Mouse (Mus musculus) lung, adult 18-20 months (tissue): ENCODE results near the gene Gpr156.

Source experiments
- DNase-seq, 2 experiments: peaks; one replicate each; pipeline ENCODE4 v3.0.0; 2022; ENCODE audit warnings: mixed read lengths in 2 of 2

Gpr156 gene

GRCm38 (mm10) chr16:37916138-37916817, at the start of gene Gpr156:
Gene Gpr156 (plus strand): TSS chr16:37916496.
- peak; percentile 12 to 37 for DNase-seq

GRCm38 (mm10) chr16:37867791-37868505, 48.3 kb upstream of the Gpr156 start, which contains the start of gene Lrrc58:
Gene Lrrc58 (plus strand): TSS chr16:37868389.
- DNase-seq = peak; percentile 80 to 84

GRCm38 (mm10) chr16:37868506-37869469, 47.5 kb upstream of the Gpr156 start:
- peak; percentile 34 to 44 for DNase-seq

GRCm38 (mm10) chr16:37869470-37870231, 46.6 kb upstream of the Gpr156 start:
- DNase-seq = no peak

- DNase-seq = peak; percentile 45 to 70
These were observed 45.1 kb upstream of the Gpr156 start for GRCm38 (mm10) chr16:37871112-37871715.

- DNase-seq = peak in 1 of 2 experiments; percentile 41
These were observed 41.6 kb upstream of the Gpr156 start for GRCm38 (mm10) chr16:37874501-37875235.

- no peak for DNase-seq
These were observed 38.9 kb upstream of the Gpr156 start for GRCm38 (mm10) chr16:37877406-37877805.

GRCm38 (mm10) chr16:37878951-37879505, 37.3 kb upstream of the Gpr156 start:
- DNase-seq = no peak

- DNase-seq = no peak
These were observed 36.4 kb upstream of the Gpr156 start for GRCm38 (mm10) chr16:37879750-37880419.

GRCm38 (mm10) chr16:37881168-37881567, 35.1 kb upstream of the Gpr156 start:
- DNase-seq = no peak

- DNase-seq = no peak
These were observed 27.3 kb upstream of the Gpr156 start for GRCm38 (mm10) chr16:37888986-37889385.

- no peak for DNase-seq
These were observed 23.6 kb upstream of the Gpr156 start for GRCm38 (mm10) chr16:37892667-37893066.

- no peak for DNase-seq
These were observed 22.9 kb upstream of the Gpr156 start for GRCm38 (mm10) chr16:37893381-37893780.

GRCm38 (mm10) chr16:37893942-37894341, 22.4 kb upstream of the Gpr156 start:
- DNase-seq = no peak

- no peak for DNase-seq
These were observed 17.5 kb upstream of the Gpr156 start for GRCm38 (mm10) chr16:37898790-37899189.

GRCm38 (mm10) chr16:37899357-37899756, 16.9 kb upstream of the Gpr156 start:
- no peak for DNase-seq

GRCm38 (mm10) chr16:37901318-37901717, 15.0 kb upstream of the Gpr156 start:
- no peak for DNase-seq

GRCm38 (mm10) chr16:37906456-37906855, 9.8 kb upstream of the Gpr156 start:
- DNase-seq = no peak

- no peak for DNase-seq
These were observed 5.2 kb upstream of the Gpr156 start for GRCm38 (mm10) chr16:37911086-37911485.

GRCm38 (mm10) chr16:37916818-37917201, 514 bp downstream of the Gpr156 start:
- no peak for DNase-seq
